Mouse (Mus musculus): ENCODE results near the gene Cdh8.

Gene Cdh8

DNA sequence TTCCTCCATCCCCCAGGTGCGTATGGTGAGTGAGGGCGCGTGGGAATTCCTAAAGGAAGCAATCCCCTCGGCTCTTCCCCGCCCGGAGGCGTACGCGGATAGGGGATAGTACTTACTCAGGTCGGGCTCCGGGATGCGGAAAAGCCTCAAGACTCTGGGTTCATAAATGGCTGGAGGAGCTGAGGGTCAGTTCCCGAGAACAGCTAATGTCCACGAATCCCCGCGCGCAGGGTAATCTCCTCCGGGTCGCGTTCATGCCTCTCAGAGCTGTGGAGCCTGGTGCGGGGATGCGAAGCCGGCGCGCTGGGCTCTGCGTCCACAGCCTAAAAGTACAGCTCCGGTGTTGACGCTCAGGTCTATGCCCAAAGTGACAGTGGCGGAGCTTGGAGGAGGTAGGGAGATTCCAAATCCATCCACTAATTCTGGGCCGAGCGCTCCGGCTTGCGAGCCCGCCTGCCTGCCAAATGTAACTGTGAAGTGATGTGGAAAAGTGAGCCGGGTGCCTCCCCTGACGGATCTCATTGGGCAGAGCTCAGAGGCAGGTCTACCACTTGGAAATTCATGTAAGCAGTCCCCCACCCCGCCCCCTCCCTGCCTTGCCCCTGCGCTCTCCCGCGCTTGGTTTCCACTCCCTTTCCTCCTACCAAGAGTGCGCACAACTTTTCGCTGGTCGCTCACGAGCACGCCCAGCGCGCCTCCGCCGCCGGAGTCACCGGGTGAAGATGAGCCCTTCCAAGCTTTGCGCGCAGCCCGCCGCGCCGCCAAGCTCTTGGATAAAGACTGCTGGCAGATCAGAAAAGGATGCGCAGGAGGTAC lies at the start of gene Cdh8:
Gene Cdh8, minus strand, starts transcription at position 506 of the 816 bp plus-strand sequence.
- no peak for DNase-seq (ENCODE audit: low spot score)

DNA sequence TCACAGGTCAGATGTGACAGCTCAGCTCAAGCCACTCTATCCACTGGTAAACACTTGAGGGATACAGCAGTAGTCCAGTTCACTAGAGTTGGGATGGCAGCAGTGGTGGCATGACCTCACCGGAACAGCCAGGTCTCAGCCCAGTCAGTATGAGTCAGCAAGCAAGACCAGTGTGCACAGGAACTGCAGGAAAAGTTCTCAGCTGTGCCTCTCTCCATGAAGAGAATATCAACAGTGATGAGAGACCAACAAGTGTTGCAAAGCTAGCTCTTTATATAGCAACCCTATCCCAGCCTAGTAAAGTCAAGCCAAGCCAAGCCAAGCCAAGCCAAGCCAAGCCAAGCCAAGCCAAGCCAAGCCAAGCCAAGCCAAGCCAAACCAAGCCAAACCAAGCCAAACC lies 30.2 kb upstream of the Cdh8 start:
- no peak for DNase-seq (ENCODE audit: low spot score)

GRCm38 (mm10) chr8:99425901-99426300 lies 9.6 kb upstream of the Cdh8 start:
- DNase-seq (ENCODE audit: low spot score) = no peak

DNA sequence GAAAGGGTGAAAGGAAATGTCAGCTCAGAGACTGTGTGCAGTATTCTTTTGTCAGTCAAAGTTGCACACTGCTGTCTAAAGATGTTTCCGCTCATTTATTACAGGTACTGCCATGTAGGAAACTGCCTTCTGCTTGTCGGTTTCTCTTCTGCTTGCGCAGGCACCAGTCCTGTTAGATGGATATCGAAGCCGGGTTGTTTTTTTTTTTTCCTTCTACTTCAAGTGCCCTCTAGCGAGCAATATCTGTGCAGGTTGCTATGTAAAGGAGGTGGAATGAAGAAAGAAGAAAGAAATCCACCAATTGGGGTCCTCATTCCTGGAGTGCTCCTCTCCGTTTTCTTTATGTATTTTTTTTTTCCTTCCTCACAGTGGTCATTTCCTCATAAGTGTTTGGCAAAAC lies 5.2 kb upstream of the Cdh8 start:
- DNase-seq (ENCODE audit: low spot score) = no peak

DNA sequence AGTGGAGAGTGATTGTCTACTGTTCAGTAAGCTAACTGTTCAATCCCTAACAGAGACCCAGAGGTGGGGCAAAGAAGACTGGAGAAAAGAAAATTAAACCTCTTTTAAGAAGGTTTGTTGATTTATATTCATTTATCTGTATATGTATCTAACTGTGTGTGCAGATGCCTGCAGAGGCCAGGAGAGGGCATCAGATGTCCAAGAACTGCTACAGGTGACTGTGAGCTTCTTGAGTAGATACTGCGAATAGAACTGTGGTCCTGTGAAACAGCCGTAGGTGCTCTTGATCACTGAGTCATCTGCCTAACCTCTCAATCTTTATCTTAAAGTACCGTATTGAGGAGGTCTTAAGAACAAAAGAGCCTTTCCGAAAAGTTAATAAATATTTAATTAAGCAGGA lies 3.5 kb upstream of the Cdh8 start:
- DNase-seq (ENCODE audit: low spot score) = no peak

GRCm38 (mm10) chr8:99417456-99417855 lies 1.2 kb upstream of the Cdh8 start:
- DNase-seq (ENCODE audit: low spot score) = no peak

DNA sequence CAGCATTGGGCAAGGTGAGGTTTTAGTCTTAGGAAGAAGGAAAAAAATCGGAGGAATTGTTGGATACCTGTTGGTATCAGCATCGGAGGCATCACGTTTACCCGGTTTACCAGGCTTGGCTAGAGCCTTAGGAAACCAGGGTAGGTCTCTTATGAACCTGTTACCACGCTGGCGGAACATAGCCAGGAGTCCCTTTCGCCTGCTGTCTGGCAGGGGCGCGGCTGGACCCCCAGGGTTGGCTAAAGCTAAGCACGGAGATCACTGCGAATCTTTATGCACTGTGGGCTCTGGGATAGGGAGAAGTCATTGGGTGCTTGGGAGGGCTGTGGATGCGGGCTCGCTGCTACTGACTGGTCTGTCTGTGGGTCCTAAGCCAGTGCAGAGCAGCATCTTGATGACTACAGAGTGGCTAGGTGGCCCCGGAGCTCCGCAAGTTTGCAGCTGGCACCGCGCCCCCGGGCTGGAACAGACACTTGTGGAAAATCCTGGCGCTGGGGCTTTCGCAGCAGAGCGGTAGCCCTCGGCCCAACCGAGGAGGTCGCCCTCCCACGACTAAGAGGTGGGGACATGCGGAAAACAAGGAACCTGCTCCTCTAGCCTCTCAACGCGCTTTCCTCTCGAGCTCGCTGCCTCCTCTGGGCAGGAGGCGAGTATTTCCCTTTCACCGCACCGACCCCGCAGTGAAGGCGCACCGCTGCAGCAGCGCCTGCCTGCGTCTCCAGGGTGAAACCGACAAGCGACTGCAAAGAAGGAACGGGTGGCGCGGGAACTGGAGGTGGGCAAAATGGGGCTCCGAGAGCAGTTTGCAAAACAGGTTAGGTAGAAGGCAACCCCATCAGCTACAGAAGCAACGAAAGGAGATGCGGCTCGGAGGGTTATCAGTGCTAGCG lies 950 bp downstream of the Cdh8 start:
- DNase-seq (ENCODE audit: low spot score) = no peak

DNA sequence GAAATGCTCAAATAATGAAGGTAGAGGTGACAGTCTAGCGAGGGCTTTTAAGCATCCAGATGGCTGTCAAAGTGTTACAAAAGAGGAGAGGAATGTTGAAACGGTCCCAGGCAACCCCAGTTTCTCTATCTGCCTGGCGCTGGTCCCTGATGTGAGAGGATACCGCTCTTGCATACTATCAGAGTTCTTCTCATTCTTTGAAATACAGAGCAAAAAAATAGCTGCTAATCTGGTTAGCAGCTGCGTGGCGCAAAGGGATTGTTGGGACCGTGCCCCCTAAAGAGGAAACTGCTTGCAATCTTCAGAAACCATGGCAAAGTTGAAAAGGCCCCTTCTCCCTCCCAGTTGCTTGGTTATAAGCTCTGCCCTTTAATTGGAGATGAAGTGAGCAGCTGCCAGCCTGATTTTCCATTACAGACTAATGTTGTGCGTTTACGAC lies 1.8 kb downstream of the Cdh8 start:
- DNase-seq (ENCODE audit: low spot score) = no peak

GRCm38 (mm10) chr8:99413877-99414482 lies 2.3 kb downstream of the Cdh8 start:
- no peak for DNase-seq (ENCODE audit: low spot score)

DNA sequence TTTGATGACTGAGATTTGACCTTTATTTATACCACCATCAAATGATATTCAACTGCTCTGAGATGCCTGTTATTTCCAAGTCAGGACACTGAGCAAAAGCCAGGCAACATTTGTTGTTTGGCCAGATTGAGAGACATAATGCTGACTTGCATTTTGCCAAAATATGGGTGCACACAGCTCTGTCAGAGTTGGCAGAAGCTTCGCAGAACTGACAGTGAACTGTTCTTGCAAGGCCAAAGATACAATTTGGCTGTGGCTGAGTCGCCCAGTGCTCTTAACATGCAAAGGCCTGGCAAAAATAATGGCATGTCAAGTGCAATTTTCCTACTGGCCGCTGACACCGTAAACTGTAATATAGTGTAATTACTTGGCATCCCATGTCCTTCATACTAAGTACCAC lies 22.4 kb downstream of the Cdh8 start:
- DNase-seq (ENCODE audit: low spot score) = no peak

DNA sequence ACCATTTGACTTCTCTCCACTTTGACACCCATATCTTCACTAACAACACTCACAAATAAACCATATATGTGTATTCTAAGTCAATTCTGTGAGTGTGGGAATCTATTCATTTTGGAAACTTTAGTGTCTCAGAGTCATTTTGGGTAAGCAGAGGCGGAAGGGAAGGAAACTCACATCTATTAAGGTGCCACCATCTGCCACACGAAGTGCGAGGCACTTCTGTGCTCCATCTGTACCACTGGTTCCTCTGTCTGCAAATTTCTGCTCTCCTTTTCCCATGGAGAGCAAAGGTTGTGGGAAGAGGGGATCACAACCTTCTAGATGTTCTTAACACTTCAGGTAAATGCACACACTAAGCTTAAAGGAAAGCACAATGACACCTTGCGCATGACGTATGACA lies 46.2 kb downstream of the Cdh8 start:
- DNase-seq (ENCODE audit: low spot score) = no peak

DNA sequence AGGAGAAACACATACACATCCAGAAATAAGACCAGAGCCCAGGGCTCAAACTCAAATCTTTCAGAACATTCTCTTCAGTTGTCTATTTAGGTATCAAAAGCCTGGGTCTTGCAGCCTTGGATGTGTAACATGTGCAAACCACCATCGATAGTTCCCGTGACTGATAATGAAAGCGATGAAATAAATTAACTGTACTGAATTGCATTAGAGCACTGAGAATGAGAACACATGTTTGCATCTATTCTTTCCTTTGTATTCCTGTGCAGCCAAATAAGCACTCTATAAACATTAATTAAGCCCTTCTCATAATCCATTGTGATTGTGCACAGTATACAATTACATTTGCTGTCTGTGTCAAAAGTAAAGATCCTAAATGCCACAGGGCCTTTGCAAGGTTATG lies 47.1 kb downstream of the Cdh8 start:
- no peak for DNase-seq (ENCODE audit: low spot score)

- no peak for DNase-seq (ENCODE audit: low spot score)
Observed at GRCm38 (mm10) chr8:99368449-99368848, 47.8 kb downstream of the Cdh8 start.

DNA sequence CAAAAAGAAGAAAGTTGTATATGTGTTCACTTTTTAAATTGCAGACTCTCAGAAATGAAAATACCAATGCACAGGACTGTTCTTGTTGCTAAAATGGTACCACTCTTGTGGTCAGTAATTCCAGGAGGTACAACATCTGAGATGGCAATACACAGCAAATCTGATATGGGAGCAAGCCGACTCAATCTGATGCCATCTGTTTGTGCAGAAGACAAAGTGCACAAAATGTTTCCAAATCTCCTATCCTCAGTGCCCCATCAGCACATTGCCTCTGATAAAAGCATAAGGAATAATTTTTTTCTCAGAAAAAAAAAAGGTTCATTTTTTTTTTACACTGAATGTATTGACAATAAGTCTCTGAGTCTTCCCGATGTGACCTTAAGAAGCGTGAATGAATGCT lies 62.3 kb downstream of the Cdh8 start:
- no peak for DNase-seq (ENCODE audit: low spot score)

- DNase-seq (ENCODE audit: low spot score) = no peak
Observed at GRCm38 (mm10) chr8:99353221-99353620, 63.0 kb downstream of the Cdh8 start.

DNA sequence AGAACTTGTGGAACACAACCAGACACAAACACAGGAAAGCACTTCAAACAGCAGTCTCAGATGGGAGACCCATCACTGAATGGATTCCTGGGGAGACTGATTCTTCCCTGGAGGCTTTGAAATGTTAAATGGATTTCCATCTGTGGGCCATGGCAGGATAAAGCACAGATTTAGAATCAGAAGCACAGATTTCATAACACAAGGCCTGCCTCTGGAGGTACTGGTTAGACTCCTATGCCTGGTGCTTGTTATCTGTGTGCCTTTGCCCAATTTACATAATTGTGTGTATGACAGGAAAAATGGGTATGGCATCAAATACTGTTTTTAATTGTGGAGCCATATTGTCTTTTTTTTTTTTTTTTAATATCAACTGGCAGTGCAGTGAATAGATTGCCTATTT lies 66.8 kb downstream of the Cdh8 start:
- no peak for DNase-seq (ENCODE audit: low spot score)

DNA sequence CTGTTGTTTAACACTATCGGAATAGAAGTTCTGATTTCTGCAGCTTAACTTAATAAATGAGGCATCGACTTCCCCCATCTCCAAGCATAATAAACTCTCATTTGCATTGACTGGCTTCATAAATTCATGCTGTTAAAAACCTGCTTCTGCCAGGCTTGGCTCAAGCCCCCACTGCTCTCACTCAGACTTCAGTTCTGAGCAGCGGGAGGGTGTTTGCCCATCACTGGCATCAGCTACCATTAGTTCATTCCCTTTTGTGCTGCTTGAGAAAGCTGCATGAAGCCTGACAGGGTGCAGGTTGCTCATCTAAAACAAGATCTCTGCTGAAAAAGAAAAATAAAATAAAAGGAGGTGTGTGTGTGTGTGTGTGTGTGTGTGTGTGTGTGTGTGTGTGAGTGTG lies 67.7 kb downstream of the Cdh8 start:
- DNase-seq (ENCODE audit: low spot score) = no peak

DNA sequence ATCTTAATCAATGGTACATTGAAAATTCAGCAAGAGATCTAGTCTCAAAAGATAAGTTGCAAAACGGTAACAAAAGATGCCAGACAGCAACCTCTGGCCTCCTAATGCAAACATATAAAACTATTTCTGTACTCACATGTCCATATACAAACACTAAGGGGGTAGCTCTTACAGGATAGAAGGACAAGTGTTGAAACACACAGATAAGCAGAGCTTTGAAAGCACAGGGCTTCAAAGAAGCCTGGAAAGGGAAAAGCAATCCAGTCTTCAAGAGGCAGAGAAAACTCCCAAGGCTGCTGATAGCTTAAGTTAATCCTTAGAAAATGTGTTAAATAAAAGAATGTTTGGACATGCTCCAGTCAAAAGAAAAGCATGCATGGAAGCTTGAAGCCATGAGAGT lies 77.0 kb downstream of the Cdh8 start:
- DNase-seq (ENCODE audit: low spot score) = no peak

DNA sequence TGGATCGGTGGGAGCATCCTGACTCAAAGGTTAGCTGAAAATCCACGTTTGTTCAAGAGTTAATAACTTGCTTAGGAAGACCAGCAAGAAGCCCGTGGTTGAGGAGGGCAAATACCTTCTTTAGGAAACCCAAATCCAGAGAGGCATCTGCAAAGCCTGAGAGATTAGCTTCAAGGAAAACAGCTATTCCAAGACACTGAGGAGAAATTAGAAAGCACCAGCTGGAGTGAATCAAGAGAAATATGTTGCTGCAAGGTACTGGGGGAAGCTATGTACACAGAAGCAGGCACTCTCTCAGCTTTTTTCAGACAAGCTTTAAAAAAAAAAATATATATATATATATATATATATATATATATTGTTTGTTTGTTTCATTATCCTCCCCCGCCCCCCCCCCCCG lies 88.7 kb downstream of the Cdh8 start:
- DNase-seq (ENCODE audit: low spot score) = no peak

DNA sequence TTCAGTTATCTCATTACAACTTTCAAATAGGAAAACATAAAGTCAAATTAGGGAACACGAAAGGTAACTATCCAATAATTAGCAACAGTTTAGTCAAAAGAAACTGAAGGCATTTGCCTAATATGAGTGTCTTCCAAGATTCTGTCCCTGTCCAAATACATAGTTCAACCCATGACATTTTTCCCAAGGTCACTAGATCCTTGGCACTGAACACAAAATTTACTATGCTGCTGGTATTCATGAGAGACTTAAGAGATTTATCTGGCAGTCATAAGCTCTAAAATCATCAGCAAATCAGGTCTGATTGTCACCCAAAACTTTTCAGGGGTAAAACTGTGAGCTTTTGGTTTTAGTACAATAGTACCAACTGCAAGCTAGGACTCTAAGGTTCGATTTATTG lies 101.7 kb downstream of the Cdh8 start:
- DNase-seq (ENCODE audit: low spot score) = no peak

DNA sequence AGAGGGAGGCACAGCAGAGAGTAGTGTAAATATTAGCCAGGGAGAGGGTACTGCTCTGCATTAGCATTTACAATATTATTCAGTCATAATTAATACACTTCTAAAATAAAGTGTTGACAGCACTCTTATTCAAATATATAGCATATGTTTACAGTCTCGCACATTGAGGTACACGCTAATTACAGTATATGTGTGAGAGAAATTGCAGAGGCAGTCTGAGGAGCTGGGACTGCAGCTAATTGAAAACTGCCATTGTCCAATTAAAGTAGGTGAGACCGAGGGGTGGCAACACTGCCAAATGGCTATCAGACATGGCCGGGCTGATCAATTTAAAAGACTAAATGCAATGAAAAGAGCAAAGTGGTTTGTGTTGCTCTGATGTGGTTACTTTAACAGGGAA lies 112.1 kb downstream of the Cdh8 start:
- no peak for DNase-seq (ENCODE audit: low spot score)

DNA sequence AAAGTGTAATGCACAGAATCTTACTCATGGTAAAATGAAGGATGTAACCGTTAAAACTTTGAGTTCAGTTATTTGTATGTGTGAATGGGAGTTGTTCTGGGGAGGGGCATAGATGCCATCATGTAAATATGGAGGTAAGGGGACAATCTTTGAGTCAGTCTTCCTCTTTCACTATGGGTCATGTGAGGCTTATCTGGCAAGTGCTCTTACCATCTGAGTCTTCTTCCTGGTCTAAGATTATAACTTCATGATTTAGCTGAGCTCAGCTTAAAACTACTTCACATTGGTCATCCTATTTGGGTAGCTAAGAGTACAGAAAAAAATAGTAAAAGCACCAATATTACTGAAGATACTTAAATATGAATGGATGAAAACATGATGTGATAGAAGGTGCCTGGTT lies 126.1 kb downstream of the Cdh8 start:
- DNase-seq (ENCODE audit: low spot score) = no peak

DNA sequence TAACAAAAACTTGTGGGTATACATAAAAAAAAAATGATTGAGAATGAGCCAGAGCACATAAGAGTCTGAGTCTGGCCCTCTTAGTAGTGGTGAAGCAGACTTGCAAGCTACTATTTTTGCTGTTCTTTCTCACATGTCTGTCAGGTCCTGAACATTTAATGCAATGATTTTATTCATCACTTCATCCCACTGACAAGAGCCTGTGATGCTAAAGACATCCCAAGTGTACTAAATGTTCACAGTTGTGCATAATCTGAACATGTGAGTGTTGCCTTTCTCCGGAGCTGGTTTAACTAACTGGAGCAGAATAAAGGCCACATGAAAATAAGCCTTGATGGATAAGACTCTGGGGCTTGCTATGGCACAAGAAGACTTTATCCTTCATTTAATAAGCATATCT lies 131.2 kb downstream of the Cdh8 start:
- no peak for DNase-seq (ENCODE audit: low spot score)

Data from spleen, adult 12 weeks (tissue).